Mouse (Mus musculus) lung, adult 2 months (tissue): ENCODE data around the gene Mettl21a. TPM values are rescaled to one million over a fixed set of nuclear protein-coding genes. Genes with fewer than 3 reads are reported as not detected.

Experiments used
- DNase-seq: peaks from one replicate; pipeline ENCODE4 v3.0.0; 2022
- H3K4me1 ChIP-seq: fragments of 200-500 bp; 2 replicates; pipeline ENCODE4 v1.6.1; 2011; ENCODE audit warnings: low read length; ENCODE audit not compliant: control insufficient read depth, insufficient read depth
- H3K4me3 ChIP-seq: fragments of 200-500 bp; replicated peaks from 2 replicates; pipeline ENCODE3; 2011; ENCODE audit warnings: low read depth, mild to moderate bottlenecking, control low read depth, low read length; ENCODE audit errors: extremely low read depth
- CTCF ChIP-seq: fragments of 200-500 bp; IDR thresholded peaks from 2 replicates; pipeline ENCODE4 v1.5.1; 2011; ENCODE audit warnings: mild to moderate bottlenecking, low read length, control low read depth; ENCODE audit not compliant: insufficient read depth
- POLR2A ChIP-seq: fragments of 200-500 bp; IDR thresholded peaks from 2 replicates; pipeline ENCODE4 v1.6.1; 2011; ENCODE audit warnings: low read depth, mild to moderate bottlenecking, control low read depth, low read length, borderline replicate concordance; ENCODE audit errors: extremely low read depth
- WGBS: fragments of 180-500 bp; shearing (Covaris S2); methylation state at CpG from one replicate; pipeline ENCODE4 v1.1.7; 2018; 5-methylcytosine and 5-hydroxymethylcytosine counted together
- polyA plus RNA-seq: library from polyadenylated mRNA; depleted of rRNA; stranded (reverse); fragments of >200 nt; gene quantifications from 2 replicates; pipeline ENCODE4 v1.2.3, GENCODE M21; 2012

The Mettl21a gene
- polyA plus RNA-seq, 1 experiment: 8.2 TPM

GRCm38 (mm10) chr1:64616076-64616475 lies 966 bp downstream of the Mettl21a start:
- WGBS: 66% methylated on average over 6 of the region's 6 CpGs
- no peaks in the 10 kb centered on the region for H3K4me1 ChIP-seq
- no peak for DNase-seq
- no peak overlapping the region for H3K4me3 ChIP-seq
- no peak for TF ChIP-seq CTCF
- TF ChIP-seq POLR2A: no peak

- H3K4me1 ChIP-seq: no peaks in the 10 kb centered on the region
- DNase-seq: no peak
- 75% methylated on average over 11 of the region's 11 CpGs for WGBS
- no peak for TF ChIP-seq CTCF
- TF ChIP-seq POLR2A: no peak
- no peak overlapping the region for H3K4me3 ChIP-seq
Measured at GRCm38 (mm10) chr1:64615531-64615991, 1.5 kb downstream of the Mettl21a start.

GRCm38 (mm10) chr1:64614801-64615345 lies 2.2 kb downstream of the Mettl21a start:
- 79% methylated on average over 10 of the region's 10 CpGs for WGBS
- DNase-seq: no peak
- no peak overlapping the region for H3K4me3 ChIP-seq
- H3K4me1 ChIP-seq: no peaks in the 10 kb centered on the region
- no peak for TF ChIP-seq CTCF
- TF ChIP-seq POLR2A: no peak

- no peak for TF ChIP-seq CTCF
- no peak for TF ChIP-seq POLR2A
- Histone ChIP-seq H3K4me1 (no peaks in the 10 kb centered on the region), H3K4me3 (no peak overlapping the region)
- no peak for DNase-seq
- WGBS: 78% methylated on average over 9 of the region's 9 CpGs
Measured at GRCm38 (mm10) chr1:64614311-64614710, 2.7 kb downstream of the Mettl21a start.

- no peak overlapping the region for H3K4me3 ChIP-seq
- 77% methylated on average over 9 of the region's 9 CpGs for WGBS
- TF ChIP-seq CTCF (no peak), POLR2A (no peak)
- no peaks in the 10 kb centered on the region for H3K4me1 ChIP-seq
- no peak for DNase-seq
Measured at GRCm38 (mm10) chr1:64609976-64610375, 7.1 kb downstream of the Mettl21a start.

GRCm38 (mm10) chr1:64609145-64609544 lies 7.9 kb downstream of the Mettl21a start:
- DNase-seq: no peak
- 82% methylated on average over 4 of the region's 4 CpGs for WGBS
- TF ChIP-seq CTCF: no peak
- no peak for TF ChIP-seq POLR2A
- Histone ChIP-seq H3K4me1 (no peaks in the 10 kb centered on the region), H3K4me3 (no peak overlapping the region)

- Histone ChIP-seq H3K4me1 (no peaks in the 10 kb centered on the region; the same call in 1 of the 2 replicates), H3K4me3 (no peak overlapping the region)
- 71% methylated on average over 5 of the region's 5 CpGs for WGBS
- TF ChIP-seq CTCF (no peak), POLR2A (no peak)
- DNase-seq: no peak
Measured at GRCm38 (mm10) chr1:64603381-64603780, 13.7 kb downstream of the Mettl21a start.

GRCm38 (mm10) chr1:64601242-64601842 lies 15.7 kb downstream of the Mettl21a start:
- Histone ChIP-seq H3K4me1 (no peaks in the 10 kb centered on the region; the same call in 1 of the 2 replicates), H3K4me3 (no peak overlapping the region)
- DNase-seq: no peak
- WGBS: 73% methylated on average over 6 of the region's 6 CpGs
- no peak for TF ChIP-seq CTCF
- TF ChIP-seq POLR2A: no peak

- Histone ChIP-seq H3K4me1 (no peaks in the 10 kb centered on the region; the same call in none of the 2 replicates), H3K4me3 (no peak overlapping the region)
- no peak for DNase-seq
- TF ChIP-seq CTCF: no peak
- no peak for TF ChIP-seq POLR2A
- 54% methylated on average over 7 of the region's 7 CpGs for WGBS
Measured at GRCm38 (mm10) chr1:64600413-64601077, 16.5 kb downstream of the Mettl21a start.
